Mouse (Mus musculus) embryo, embryonic 9.5 days (tissue): ENCODE results near the gene Greb1.

ENCODE experiments used
- DNase-seq: peaks from one replicate; pipeline ENCODE4 v3.0.0-alpha.2; 2017; ENCODE audit errors: extremely low spot score

Greb1 gene

DNA sequence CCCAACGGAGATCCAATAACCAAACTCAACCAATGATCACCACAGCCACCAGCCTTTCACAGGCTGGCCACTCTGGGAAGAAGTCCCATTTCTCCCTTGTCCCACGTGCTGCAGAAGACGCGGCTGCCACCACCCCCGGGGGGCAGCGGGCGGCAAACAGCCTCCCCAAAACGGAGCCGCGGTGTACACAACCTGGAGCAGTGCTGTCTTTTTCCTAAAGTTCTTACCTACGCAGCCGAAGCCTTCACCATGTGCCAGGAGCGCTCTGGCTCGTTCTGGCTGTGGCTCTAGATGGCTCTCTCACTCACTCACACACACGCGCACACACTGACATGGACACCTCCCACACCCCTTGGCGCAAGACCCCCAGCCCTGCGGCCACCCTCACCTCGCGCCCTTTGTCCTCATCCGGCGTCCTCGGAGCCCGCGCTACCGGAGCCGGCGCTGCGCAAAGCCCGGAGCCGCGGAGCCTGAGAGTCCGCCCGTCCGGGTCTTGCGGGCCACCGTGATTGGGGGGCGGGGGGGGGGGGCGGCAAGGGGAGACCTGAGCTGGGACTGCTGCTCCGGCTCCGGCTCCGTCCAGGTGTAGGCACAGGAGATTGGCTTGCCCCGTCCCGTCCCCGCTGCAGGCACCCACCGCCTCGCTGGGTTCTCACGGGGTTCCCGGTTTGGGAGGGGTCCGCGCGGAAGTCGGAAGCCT lies at the start of gene Greb1:
Gene Greb1, minus strand, starts transcription at position 628 of the 700 bp plus-strand sequence.
- peak; percentile 83 for DNase-seq

DNA sequence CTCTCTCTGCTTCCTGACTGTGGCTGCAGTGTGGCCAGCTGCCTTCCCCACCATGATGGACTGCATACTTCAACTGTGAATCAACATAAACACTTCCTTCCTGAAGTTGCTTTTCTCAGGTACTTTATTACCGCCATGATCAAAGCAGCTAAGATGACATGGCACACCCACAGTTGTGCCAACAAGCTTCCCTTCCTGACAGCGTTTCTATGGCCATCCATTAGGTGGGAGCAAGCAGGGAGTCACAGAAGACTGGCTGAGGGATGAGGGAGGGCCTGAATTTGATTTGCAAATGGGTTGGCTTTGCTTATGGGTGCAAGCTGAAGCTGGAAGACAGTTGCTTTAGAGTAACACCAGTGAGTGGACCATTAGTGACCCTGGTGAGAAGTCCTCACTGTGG lies 49.1 kb upstream of the Greb1 start:
- DNase-seq: no peak

DNA sequence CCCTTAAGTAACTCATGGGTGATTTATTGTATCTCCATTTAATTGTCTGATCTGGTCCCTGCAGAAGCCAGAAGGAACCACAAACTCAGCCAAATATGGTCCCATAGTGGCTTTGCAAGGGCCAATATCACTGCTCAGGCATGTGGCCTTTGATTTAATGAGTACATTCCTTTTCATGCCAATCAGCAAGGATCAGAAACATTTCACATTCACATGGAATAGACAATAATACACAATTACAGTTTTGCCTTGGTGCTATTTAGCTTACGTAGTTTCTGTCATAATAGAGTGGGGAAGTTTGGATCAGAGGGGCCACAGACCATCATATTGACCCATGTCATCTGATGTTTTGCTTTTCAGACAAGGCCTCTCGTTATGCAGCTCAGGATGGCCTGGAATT lies 47.8 kb upstream of the Greb1 start:
- DNase-seq: no peak

DNA sequence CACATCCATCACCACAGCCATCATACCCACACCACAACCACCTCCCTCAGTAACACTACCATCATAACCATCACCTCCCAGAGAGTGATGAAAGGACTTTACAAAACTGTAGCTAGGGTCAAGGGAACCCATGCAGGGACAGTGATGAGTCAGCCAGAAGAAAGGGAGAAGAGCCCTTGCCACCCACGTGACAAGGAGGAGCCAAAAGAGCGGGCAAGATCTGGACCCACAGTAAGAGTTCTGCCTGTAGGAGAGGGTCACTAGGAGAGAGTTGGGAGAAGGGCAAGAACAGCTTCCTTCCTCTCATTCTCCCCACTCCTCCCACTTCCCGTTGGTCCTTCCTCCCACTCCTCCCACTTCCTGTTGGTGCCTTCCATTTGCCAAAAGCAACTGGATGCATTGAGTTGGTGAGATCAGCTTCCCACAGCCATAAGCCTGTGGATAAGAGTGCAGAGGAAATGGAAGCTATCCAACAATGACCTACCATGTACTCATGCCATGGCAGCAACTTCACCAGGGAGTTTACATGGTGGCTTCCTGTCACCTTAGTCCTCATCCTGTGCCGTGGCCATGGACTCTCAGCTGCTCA lies 46.6 kb upstream of the Greb1 start:
- DNase-seq: no peak

- no peak for DNase-seq
These were observed 44.2 kb upstream of the Greb1 start for GRCm38 (mm10) chr12:16844623-16845592.

DNA sequence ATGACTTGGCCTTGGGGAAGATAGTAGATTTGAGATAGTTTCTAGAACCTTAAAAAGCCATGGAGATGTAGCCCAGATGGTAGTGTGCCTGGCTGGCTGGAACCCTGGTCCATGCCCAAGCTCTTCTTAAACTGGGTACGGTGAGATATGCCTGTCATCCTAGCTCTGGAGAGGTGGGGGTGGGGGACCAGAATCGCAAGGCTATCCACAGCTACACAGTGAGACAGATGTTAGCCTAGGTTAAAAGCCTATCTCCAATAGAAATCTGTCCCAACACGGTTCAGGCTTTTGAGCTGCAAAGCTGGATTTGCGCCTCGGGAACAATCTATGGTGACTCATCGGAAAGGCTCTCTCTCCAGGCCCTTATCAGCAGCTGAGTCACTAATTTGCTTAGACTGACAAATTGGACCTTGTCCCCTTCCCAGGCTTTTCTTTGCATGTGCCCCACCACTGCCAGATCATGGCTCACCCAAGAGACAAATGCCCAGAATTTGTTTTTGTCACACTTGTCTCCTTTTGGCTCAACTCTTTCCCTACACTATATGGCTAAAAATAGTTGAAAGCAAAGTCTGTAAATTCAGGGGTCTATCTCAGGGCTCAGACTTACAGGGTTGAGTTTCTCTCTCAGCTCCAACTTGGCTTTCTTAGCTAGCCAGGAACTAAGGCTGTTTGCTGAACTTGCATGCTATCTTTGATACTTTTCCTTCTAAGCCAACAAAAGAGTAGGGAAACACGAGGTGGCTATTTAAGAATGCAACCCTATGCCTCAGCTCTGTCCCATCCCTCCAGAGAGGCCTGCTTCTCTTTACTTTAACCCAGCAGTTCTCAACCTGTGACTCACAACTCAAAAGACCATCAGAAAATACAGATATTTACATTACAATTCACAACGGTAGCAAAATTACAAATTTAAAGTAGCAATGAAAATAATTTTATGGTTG lies 40.4 kb upstream of the Greb1 start:
- no peak for DNase-seq

DNA sequence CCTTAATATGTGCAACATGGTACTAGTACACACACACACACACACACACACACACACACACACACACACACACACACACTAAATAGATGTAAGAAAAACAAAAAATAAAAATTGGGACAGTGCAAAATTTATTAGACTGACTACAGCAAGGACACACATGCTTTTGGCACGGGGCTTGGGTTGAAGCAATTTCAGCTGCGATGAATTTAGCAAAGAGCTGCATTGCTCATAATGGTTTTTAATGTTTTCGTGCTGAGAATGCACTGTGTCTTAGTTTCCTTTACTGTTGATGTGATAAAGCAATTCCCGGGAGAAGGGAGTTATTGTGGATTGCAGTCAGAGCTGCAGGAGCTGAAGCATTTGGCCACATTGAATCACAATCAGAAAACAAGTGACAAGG lies 37.1 kb upstream of the Greb1 start:
- no peak for DNase-seq

DNA sequence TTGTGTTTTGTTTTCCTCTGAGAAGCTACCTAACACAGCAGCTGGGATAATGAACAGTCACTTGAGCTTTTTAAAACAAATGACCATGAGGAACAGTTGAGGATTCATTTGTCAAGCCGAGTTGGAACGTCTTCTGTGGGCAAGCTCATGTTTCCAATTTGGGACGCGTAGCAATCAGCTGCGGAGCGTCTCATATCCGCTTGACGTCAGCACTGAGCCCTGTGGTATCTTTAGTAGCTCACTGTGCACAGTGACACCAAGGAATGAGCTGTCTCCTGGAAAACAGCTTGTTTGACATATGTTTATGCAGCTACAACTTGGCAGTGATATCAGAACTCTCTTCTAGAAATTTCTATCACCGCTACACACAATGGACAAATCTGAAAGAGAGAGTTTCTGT lies 35.5 kb upstream of the Greb1 start:
- no peak for DNase-seq

- DNase-seq: no peak
These were observed 34.0 kb upstream of the Greb1 start for GRCm38 (mm10) chr12:16834701-16835100.

DNA sequence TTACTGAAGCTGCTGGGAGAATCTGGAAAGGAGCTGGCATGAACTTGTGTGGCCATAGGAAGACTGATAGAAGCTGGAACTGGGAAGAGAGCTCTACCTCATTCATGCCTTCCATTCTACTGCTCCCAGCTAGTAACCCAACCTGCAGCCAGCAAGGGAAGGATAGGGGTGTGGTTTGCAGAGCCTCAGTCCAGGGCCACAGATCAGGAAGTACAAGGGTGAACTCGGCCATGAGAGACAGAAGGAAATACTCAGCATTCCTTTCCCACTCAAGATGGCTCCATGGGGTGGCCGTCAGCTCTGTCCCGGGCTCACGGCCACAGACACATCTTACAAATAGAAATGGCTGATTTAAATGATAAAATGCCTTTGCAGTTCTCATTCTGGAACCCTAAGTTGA lies 30.4 kb upstream of the Greb1 start:
- no peak for DNase-seq

DNA sequence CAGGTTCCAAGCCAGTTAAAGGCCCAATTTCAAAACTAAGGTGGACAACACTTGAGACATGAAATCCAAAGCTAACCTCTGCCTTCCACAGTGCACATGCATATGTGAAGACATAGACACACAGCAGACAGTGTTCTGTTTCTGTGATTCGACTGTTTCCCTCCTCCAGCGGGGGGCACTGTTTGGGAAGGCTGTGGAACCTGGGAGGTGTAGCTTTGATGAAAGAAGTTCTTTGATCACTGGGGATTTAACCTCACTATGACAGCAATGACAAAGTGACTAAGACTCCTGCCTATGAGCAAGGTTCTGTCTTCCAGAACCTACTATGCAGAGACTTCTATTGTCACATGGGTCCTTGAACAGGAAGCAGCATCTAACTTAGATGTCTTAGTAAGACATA lies 29.1 kb upstream of the Greb1 start:
- no peak for DNase-seq

- no peak for DNase-seq
These were observed 27.8 kb upstream of the Greb1 start for GRCm38 (mm10) chr12:16828505-16828904.

GRCm38 (mm10) chr12:16823701-16824100 lies 23.0 kb upstream of the Greb1 start:
- DNase-seq: no peak

DNA sequence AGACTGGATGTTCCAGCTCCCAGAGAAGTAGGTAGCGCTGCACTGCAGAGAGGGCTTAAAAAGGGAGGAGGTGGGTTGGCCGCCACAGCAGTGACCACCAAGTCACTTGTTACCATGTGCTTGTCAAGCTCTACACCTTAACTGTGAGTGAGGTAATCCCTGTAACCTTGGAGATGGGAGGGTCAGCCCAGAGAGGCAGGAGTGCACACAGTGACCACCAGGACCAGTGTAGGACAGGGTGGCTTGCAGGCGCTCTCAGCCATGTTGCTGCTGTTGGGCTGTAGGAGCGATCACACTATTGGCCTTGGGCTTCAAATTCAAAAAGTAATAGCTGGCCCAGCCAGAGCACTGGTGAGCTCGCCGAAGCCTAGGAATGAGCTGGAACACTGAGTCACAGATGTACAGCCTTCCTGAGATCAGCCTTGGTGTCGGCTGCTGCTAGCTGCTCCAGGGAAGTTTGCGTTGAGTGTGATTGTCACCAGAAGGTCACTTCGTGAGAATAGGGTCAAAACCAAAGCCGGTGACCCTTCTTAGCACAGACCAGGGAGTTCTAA lies 21.6 kb upstream of the Greb1 start:
- DNase-seq: no peak

GRCm38 (mm10) chr12:16820761-16821160 lies 20.1 kb upstream of the Greb1 start:
- no peak for DNase-seq

- DNase-seq: peak; percentile 49
These were observed 17.8 kb upstream of the Greb1 start for GRCm38 (mm10) chr12:16818513-16818912.

DNA sequence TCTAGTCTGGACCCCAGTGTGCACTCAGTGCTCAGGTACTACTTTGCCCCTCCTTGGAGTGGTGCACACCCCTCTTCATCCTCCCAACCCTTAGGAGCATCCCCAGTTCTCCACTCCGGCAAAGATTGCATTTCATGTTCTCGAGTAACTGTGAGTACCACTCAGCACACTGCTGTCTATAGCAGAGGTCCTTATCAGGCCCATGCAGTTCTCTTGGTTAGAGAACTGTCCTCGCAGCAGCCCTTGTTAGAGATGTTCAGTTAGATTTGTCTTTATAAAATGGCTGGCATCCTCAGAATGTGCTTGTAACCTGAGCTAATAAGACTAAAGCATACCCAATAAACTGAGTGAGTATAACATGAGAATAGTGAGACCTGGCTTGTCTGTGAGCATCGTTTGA lies 16.5 kb upstream of the Greb1 start:
- no peak for DNase-seq

GRCm38 (mm10) chr12:16811477-16811876 lies 10.8 kb upstream of the Greb1 start:
- peak; percentile 56 for DNase-seq

GRCm38 (mm10) chr12:16810525-16811431 lies 10.1 kb upstream of the Greb1 start, which contains the start of gene E2f6:
TSS of gene E2f6 (plus strand) at chr12:16810963.
- peak; percentile 87 for DNase-seq

- DNase-seq: peak; percentile 46
These were observed 7.4 kb upstream of the Greb1 start for GRCm38 (mm10) chr12:16808045-16808444.
